In genomic region chr10:93160807-93161510, GRCm38 (mm10) we compare ENCODE assay signal across 8 mouse cellular contexts. TPM values are rescaled to one million over a fixed set of nuclear protein-coding genes. Genes with fewer than 3 reads are reported as not detected.
DNase-seq lines count a peak whose midpoint lies in the region; ATAC-seq and TF ChIP-seq lines count a peak whose summit lies in the region.

Cdk17 (plus strand) TSS chr10:93160875.

- TF ChIP-seq CTCF in cortical plate, adult 2 months (IDR thresholded peaks at IDR 0.05; ENCODE audit: extremely low read depth, insufficient read depth, low read length), result no peak

- peaks cover 4% of the 10 kb centered on the region; the same call in 1 of the 2 replicates for H3K4me1 ChIP-seq in cortical plate, adult 2 months (ENCODE audit: control insufficient read depth, insufficient read depth, low read length)

- ATAC-seq in activated CD4-positive, CD25-positive, alpha-beta regulatory T cell, adult 4 months, result peak; percentile 25
- peak; percentile 22 for ATAC-seq in inflammation-experienced regulatory T-cells, adult 6 months
- ATAC-seq in megakaryocyte-erythroid progenitor cell, adult 5-6 weeks (replicated peaks; ENCODE audit: low FRiP score, low TSS enrichment, poor library complexity, severe bottlenecking), result peak; percentile 40

- DNase-seq in gastrocnemius, postnatal 14 days, result peak; percentile 72
- DNase-seq in left cerebral cortex, postnatal 25 days (ENCODE audit: low spot score in 2 of 2), result peak; percentile 57 to 77
- DNase-seq in right cerebral cortex, postnatal 36 days (ENCODE audit: low spot score in 2 of 2), result peak; percentile 46 to 52
- DNase-seq in yolk sac, embryonic 10.5 days (ENCODE audit: low spot score), result peak; percentile 76

- H3K27ac ChIP-seq in cortical plate, adult 2 months (ENCODE audit: insufficient read depth, low read length), result peak within 1 kb of the TSS; percentile 100

- TF ChIP-seq POLR2A in cortical plate, adult 2 months (IDR thresholded peaks at IDR 0.05; ENCODE audit: extremely low read depth, insufficient read depth, low read length), result peak; percentile 72; the same call in 1 of the 2 replicates

- intact Hi-C loops in gastrocnemius, postnatal 14 days (cut with DNase I; ENCODE audit: low total_unique reads), result loop anchor here (10.0 kb wide), 1 partner anchor 94 kb away; no protein-coding TSS in a partner anchor
- intact Hi-C loops in left cerebral cortex, postnatal 25 days (cut with DNase I), result loop anchor here (1.0 to 10.0 kb wide), 6 partner anchors 71 to 294 kb away; partner anchors contain the start of genes Cfap54 and Lta4h

- peak within 1 kb of the TSS; percentile 98 for H3K4me3 ChIP-seq in cortical plate, adult 2 months (ENCODE audit: insufficient read depth, low read length)

RNA-seq across cellular contexts. Expression of gene Cdk17, which starts in this region (rescaled TPM):
- 10 to 100 TPM; 32.3 to 44.2 TPM for polyA plus RNA-seq in activated CD4-positive, CD25-positive, alpha-beta regulatory T cell, adult 4 months (2017; shearing (Covaris generic))
- polyA plus RNA-seq in cortical plate, adult 2 months (2012; rRNA removed), result 134 and 142 TPM in 2 replicates
- total RNA-seq in gastrocnemius, postnatal 14 days (2021), result 10 to 100 TPM in 1 of 2 experiments, 1 to 10 TPM in 1; 9.8 to 11.9 TPM
- 10 to 100 TPM; 40.0 to 51.5 (median 43.0) TPM for polyA plus RNA-seq in inflammation-experienced regulatory T-cells, adult 6 months (2017; shearing (Covaris generic))
- 100 to 1,000 TPM; 217 to 221 TPM for total RNA-seq in left cerebral cortex, postnatal 25 days (2021)
- total RNA-seq in megakaryocyte-erythroid progenitor cell, adult 5-6 weeks (2014; fragmentation: Nextera tagmentation), result 48.0 and 71.7 TPM in 2 replicates
- total RNA-seq in megakaryocyte-erythroid progenitor cell, adult 5-6 weeks (2017), result 69.4 and 88.0 TPM in 2 replicates

Comparison
In these comparisons a context has a peak if more than half of its experiments do, and no peak if none do; other contexts are left out.
1. Peak in every context shown above with its lines: DNase-seq, ATAC-seq, H3K4me3 ChIP-seq and H3K27ac ChIP-seq.